Mouse (Mus musculus): ENCODE data around the gene Defa36. TPM values are rescaled to one million over a fixed set of nuclear protein-coding genes. Genes with fewer than 3 reads are reported as not detected.
"Not testable (repeated sequence)": the region's sequence is repeated elsewhere in the genome, so short reads cannot be mapped to it uniquely, and the experiment has no call there.

Defa36 gene
- not detected for total RNA-seq (2021)
- long read RNA-seq, experiment 1: 0 reads
- long read RNA-seq, experiment 2: 0 reads

DNA sequence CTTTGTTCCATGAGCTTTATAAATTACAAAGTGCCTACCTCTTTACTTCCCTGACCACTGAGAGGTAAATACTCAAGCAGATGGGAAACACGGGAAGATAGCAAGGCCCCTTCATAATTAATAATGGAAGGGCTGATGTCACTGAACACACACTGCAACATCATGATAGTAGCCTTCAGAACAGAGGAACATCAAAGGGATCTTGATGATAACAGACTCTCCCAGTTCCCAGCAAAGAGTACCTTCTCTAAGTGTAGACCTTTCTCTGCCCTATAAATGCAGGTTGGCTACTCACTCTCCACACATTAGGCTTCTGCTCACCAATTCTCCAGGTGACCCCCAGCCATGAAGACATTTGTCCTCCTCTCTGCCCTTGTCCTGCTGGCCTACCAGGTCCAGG, at the start of gene Defa36:
TSS of gene Defa36 (plus strand) at position 301 of the 400 bp plus-strand sequence.
- DNase-seq: not testable (repeated sequence)

DNA sequence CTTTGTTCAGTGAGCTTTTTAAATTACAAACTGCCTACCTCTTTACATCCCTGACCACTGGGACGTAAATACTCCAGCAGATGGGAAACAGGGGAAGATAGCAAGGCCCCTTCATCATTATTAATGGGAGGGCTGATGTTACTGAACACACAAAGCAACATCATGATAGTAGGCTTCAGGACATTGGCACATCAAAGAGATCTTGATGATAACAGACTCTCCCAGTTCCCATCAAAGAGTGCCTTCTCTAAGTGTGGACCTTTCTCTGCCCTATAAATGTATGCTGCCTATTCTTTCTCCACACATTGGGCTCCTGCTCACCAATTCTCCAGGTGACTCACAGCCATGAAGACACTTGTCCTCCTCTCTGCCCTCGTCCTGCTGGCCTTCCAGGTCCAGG, 49.0 kb upstream of the Defa36 start, which contains the start of gene Defa2:
TSS of gene Defa2 (plus strand) at position 301 of the 400 bp plus-strand sequence.
- DNase-seq: not testable (repeated sequence)

DNA sequence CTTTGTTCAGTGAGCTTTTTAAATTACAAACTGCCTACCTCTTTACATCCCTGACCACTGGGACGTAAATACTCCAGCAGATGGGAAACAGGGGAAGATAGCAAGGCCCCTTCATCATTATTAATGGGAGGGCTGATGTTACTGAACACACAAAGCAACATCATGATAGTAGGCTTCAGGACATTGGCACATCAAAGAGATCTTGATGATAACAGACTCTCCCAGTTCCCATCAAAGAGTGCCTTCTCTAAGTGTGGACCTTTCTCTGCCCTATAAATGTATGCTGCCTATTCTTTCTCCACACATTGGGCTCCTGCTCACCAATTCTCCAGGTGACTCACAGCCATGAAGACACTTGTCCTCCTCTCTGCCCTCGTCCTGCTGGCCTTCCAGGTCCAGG, 35.7 kb upstream of the Defa36 start, which contains the start of gene Defa33:
TSS of gene Defa33 (plus strand) at position 301 of the 400 bp plus-strand sequence.
- not testable (repeated sequence) for DNase-seq

DNA sequence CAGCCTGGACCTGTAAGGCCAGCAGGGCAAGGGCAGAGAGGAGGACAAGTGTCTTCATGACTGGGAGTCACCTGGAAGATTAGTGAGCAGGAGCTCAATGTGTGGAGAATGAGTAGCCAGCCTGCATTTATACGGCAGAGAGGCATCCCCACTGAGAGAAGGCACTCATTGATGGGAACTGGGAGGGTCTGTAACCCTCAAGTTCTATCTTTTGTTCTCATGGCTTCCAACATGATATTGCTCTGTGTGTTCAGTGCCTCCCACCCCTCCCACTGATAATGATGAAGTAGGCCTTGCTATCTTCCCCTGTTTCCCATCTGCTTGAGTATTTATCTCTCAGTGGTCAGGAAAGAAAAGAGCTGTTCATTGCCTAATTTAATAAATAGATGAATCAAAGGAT, 29.2 kb downstream of the Defa36 start, which contains the start of gene Gm7849:
TSS of gene Gm7849 (minus strand) at position 101 of the 400 bp plus-strand sequence.
- not testable (repeated sequence) for DNase-seq

Other genes starting within 250 kb of the Defa36 start
- gene Defa31, start 235.8 kb upstream of the Defa36 start, total RNA-seq (2021): not detected
- gene Gm15293, start 225.8 kb upstream of the Defa36 start, total RNA-seq (2021): not detected
- gene Gm15292, start 177.7 kb upstream of the Defa36 start, total RNA-seq (2021): not detected
- gene Defa27, start 111.9 kb upstream of the Defa36 start, total RNA-seq (2021): not detected
- not detected for gene Defa29, start 100.4 kb upstream of the Defa36 start, total RNA-seq (2021)
- not detected for gene Defa2, start 48.9 kb upstream of the Defa36 start, total RNA-seq (2021)
- not detected for gene Defa33, start 35.6 kb upstream of the Defa36 start, total RNA-seq (2021)
- gene Gm7849, start 29.1 kb downstream of the Defa36 start, total RNA-seq (2021): not detected
- not detected for gene Defa20, start 81.8 kb downstream of the Defa36 start, total RNA-seq (2021)
- gene Defa32, start 101.6 kb downstream of the Defa36 start, total RNA-seq (2021): not detected
- gene Defa37, start 138.0 kb downstream of the Defa36 start, total RNA-seq (2021): not detected
- gene Defa28, start 155.6 kb downstream of the Defa36 start, total RNA-seq (2021): not detected
- not detected for gene Gm7861, start 167.1 kb downstream of the Defa36 start, total RNA-seq (2021)
- gene Defa26, start 190.8 kb downstream of the Defa36 start, total RNA-seq (2021): not detected
- not detected for gene Defa17, start 228.4 kb downstream of the Defa36 start, total RNA-seq (2021)
- not detected for gene Defa34, start 238.4 kb downstream of the Defa36 start, total RNA-seq (2021)